Mouse (Mus musculus) NIH3T3 (cell line): ENCODE data around the gene Iqcn.

Source experiments
- DNase-seq: peaks from one replicate; pipeline ENCODE4 v3.0.0-alpha.2; 2012; ENCODE audit warnings: low read depth

The Iqcn gene

GRCm38 (mm10) chr8:70754871-70755660 is 51.8 kb downstream of the Iqcn start:
- DNase-seq, result peak; percentile 79

DNA sequence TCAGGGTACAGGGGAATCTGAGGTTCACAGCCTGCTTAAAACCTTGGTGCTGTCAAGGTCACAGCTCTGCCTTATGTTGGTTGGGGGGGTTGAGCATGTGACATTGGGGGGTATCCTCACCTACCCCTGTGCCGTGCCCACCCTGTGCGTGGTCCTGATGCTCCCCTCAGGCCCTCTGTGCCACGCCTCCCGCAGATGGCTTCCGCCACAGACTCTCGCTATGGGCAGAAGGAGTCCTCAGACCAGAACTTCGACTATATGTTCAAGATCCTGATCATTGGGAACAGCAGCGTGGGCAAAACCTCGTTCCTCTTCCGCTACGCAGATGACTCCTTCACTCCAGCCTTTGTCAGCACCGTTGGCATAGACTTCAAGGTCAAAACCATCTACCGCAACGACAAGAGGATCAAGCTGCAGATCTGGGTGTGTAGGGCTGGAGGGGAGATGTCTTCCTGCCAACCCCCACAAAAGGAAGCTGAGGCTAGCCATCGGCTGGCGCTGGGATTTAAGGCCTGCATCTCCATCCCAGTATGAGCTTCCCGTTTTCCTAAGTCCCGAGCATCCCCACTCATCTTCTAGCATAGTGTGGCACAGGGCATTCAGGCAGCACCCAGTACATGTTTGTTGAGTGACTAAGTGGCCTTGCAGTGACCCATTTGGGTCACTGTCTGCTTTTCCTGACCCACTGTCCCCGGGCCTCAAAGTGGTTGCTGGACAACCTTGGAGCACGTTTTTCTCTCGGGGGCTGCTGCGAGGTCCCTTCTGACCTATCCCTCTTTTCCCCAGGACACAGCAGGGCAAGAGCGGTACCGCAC is 52.6 kb downstream of the Iqcn start:
- DNase-seq, result no peak

DNA sequence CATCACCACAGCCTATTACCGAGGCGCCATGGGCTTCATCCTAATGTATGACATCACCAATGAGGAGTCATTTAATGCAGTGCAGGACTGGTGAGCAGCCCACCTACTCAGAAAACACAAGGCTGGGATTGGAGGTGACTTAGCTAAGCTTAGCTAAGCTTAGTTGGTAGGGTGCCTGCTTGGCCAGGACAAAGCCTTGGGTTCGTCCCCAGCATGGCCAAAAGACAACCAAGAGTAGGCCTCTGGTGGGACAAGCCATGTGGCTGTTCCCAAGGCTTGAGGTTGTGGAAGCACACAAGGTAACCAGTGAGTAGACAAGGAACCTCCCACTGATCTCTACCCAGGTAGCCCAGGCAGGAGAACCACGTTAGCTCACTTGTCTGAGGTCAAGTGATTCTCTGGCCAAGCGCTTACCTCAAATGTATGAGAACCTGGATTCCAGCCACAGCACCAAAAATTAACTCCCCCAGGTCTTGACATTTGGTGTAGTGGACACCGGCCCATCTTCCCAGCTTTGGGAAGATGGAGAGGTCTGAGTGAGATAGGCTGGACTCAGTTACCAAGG is 53.3 kb downstream of the Iqcn start:
- no peak for DNase-seq

DNA sequence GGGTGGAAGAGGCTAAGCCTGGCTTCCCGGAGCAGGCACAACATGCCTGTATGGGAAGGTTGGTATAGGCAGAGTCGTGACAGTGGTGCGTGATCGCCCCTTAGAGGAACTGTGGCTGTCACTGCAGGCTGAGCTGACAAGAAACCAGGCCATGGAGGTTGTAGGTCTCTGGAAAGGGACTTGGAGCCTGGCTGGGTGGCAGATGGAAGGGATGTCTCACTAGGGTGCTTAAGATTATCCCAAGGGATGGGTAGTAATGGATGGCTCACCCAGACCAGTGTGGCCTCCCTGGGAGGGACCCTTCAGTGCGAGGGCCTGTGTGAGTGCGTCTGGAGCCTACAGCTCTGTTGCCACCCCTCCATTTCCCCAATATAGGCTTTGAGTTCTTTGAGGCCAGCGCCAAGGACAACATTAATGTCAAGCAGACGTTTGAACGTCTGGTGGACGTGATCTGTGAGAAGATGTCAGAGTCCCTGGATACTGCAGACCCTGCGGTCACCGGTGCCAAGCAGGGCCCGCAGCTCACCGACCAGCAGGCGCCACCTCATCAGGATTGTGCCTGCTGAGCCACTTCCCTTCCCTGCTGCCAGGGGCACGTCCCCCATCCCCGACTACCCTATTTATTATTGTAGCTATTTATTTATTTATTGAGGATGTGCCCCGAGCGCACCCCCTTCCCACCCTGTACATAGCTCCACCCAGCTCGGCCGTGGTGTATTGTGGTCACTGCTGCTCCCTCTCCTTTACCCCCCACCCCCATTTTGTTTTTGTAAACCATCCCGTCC is 54.5 kb downstream of the Iqcn start:
- DNase-seq, result peak; percentile 54

- DNase-seq, result no peak
These were observed 55.0 kb downstream of the Iqcn start for GRCm38 (mm10) chr8:70758308-70758615.

GRCm38 (mm10) chr8:70758616-70759561 is 55.6 kb downstream of the Iqcn start:
- peak; percentile 66 for DNase-seq

DNA sequence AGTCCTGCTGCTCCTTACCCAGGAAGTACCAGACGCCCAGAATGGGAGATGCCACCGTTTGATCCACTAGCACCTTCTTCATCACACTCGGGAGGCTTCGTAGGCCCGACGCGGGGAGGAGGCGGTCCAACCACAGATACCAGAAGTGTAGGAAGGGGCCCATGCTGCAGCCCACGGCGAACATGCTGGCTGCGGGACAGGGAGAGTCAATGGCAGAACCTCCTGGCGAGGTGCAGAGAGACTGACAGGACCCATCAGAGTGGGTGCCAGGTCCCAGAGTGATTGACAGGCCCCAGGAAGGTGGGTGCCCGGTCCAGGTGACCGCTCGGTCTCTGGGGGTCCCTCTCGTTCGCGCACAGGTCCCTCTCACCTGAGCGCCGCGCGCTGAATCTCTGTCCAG is 57.1 kb downstream of the Iqcn start:
- DNase-seq, result peak; percentile 40

GRCm38 (mm10) chr8:70760775-70761406 is 57.6 kb downstream of the Iqcn start, which contains the start of gene Mpv17l2:
Mpv17l2 (minus strand) TSS chr8:70760946.
- peak; percentile 98 for DNase-seq

DNA sequence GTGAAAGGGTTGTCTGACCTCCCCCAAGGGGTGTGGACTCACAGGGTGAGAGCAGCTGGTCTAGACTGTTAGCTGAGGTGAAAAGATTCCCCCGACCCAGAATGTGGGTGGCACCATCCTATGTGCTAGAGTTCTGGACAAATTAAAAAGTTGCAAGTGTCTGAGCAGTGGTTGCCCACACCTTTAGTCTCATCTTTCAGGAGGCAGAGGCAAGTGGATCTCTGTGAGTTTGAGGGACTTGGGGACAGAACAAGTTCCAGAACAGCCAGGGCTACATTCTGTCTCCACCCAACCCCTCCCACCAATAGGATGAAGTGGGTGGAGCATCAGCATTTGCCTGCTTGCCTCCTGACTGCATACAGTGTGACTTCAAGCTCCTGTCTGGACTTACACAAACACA is 58.9 kb downstream of the Iqcn start:
- DNase-seq, result no peak

DNA sequence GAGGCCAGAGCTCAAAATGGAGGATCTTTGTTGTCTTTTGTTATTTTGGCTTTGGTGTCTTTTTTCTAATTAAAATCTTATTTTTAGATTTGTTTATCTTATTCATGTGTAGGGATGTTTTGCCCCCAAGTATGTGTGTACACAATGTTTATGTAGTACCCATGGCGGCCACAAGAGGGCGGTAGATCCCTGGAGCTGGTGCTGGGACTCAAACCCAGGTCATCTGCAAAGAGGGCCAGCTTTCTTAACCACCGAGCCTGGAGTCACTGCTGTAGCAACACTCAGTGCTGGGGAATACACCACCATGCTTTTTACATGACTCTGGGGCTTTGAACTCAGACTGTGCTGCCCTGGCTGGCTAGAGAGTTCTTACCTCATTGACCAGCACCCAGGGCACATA is 60.1 kb downstream of the Iqcn start:
- DNase-seq, result peak; percentile 78

- DNase-seq, result no peak
These were observed 60.8 kb downstream of the Iqcn start for GRCm38 (mm10) chr8:70764026-70764425.

DNA sequence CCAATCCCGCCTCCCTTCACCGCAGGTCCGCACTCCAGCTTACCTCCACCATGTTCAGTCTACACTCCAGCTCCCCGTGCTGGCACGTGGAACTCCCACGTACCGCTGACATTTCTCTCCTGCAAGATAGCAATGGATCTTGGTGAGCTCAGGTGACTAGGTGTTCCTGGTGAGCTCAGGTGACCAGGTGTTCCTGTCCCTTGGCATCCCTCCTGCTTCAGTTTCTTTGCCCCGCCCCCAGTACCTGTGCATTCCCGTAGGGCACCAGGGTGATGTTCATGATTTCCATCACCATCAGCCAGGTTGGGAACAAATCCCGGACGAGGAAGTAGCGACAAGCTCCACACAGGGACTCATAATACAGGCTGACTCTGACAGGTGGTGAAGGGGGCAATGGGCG is 61.4 kb downstream of the Iqcn start:
- DNase-seq, result no peak

- DNase-seq, result no peak
These were observed 62.1 kb downstream of the Iqcn start for GRCm38 (mm10) chr8:70765329-70765728.

GRCm38 (mm10) chr8:70765838-70766570 is 62.7 kb downstream of the Iqcn start:
- DNase-seq, result peak; percentile 55

DNA sequence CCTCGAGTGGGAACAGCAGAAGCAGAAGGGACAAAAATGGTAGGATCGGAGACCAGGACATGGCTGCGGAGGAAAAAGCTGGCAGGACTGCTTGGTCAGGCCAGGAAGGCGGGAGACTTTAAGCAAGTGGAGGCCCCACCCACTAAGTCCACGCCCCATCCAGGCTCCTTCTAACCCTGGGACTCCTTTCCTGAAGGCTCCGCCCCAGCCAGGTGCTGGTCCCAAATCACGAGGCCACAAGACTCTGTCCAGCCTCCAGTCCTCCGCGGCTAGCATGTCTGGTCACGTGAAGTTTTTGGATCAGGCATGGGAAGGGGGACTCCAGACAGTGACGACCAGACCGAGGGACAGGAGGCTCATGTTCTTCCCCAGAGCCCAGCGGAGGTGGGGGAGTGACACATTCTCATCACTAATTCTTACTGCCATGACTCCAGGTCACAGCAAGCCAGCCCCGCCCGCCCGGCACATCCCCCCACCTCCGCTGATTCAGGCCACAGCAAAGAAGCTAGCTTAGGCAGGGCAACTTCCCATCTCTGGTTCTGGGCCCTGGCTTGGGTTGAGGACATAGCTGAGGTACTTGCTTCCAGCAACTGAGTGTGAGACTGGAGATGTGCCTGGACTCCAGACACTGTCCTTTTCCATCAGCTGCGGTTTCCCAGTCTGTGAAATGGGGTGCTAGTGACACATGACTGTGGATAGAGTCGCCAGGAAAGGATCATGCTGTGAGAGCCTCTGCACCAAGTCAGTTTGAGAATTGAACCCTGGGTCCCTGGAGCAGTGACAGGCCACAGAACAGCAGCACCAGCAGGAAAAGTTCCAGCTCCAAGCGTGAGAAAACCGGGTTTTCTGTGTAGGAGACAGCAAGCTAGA is 63.5 kb downstream of the Iqcn start:
- peak; percentile 88 for DNase-seq
